Comparison of ENCODE assay signal across 9 mouse cellular contexts in the genomic region with DNA sequence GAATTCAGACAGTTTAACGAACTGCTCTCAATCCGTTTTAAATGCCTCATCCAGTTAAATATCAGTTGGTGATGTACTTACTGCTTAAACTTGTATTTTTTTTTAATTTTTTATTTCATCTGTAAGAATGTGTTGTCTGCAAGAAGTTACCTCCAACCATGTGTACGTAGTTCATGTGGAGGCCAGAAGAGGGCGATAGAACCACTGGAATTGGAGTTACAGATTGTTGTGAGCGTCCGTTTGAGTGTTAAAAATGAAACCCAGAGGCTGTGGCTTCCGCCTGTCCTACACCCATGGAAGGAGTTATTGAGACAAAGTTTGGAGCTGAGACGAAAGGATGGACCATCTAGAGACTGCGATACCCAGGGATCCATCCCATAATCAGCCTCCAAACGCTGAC. TPM values are rescaled to one million over a fixed set of nuclear protein-coding genes. Genes with fewer than 3 reads are reported as not detected.
DNase-seq lines count a peak whose midpoint lies in the region; ATAC-seq lines count a peak whose summit lies in the region.
"Had no signal": no experiment of that assay in that cellular context is flagged by ENCODE, and none has a peak within 500 bp of the region (broad histone marks: within the 10 kb centered on the region; RNA-seq: fewer than 3 reads in every experiment).

No protein-coding gene starts in this region.

- ATAC-seq in CD4-positive, CD25-positive, alpha-beta regulatory T cell, adult 4 months, result no peak
- ATAC-seq in common myeloid progenitor, adult 5-6 weeks (replicated peaks; ENCODE audit: low read depth, poor library complexity, severe bottlenecking), result peak; percentile 76
- ATAC-seq: hindbrain, embryonic 16.5 days had no signal

- peak; percentile 15 for DNase-seq in CD4-positive, CD25-positive, alpha-beta regulatory T cell, adult 2 months (ENCODE audit: low read depth, low spot score)
- DNase-seq in lung, postnatal 10 days, result peak; percentile 12
- DNase-seq in lung, postnatal 25 days (ENCODE audit: low spot score), result no peak
- DNase-seq in naive thymus-derived CD4-positive, alpha-beta T cell, adult 2 months (ENCODE audit: low read depth), result peak; percentile 6
- no peak for DNase-seq in heart, adult 8-10 months (ENCODE audit: low spot score)
- DNase-seq in left cerebral cortex, adult 8-10 months (ENCODE audit: low spot score in 2 of 2), result no peak

RNA-seq across cellular contexts. Expression of a gene that starts 27.5 kb away (rescaled TPM):
- 10 to 100 TPM; 11.3 to 19.6 TPM for polyA plus RNA-seq in CD4-positive, CD25-positive, alpha-beta regulatory T cell, adult 4 months (2017; shearing (Covaris generic))
- 125 and 147 TPM in 2 replicates for total RNA-seq in common myeloid progenitor, adult 5-6 weeks (2017)
- 10 to 100 TPM; 16.5 to 29.2 (median 17.5) TPM for total RNA-seq in heart, adult 8-10 months (2022)
- 1 to 10 TPM; 1.5 to 2.4 (median 1.8) TPM for total RNA-seq in left cerebral cortex, adult 8-10 months (2022)

Comparison
In these comparisons a context has a peak if more than half of its experiments do, and no peak if none do; other contexts are left out.
1. DNase-seq: peak in CD4-positive, CD25-positive, alpha-beta regulatory T cell, adult 2 months (single experiment), lung, postnatal 10 days (single experiment) and naive thymus-derived CD4-positive, alpha-beta T cell, adult 2 months (single experiment); none in lung, postnatal 25 days (single experiment), heart, adult 8-10 months (single experiment) and left cerebral cortex, adult 8-10 months (0 of 2).
2. RNA of a gene that starts 27.5 kb away (total RNA-seq): 125 to 147 TPM in common myeloid progenitor, adult 5-6 weeks and 16.5 to 29.2 TPM in heart, adult 8-10 months; 1.5 to 2.4 TPM in left cerebral cortex, adult 8-10 months; every median in the first group is over 4 times any median in the second.